Mouse (Mus musculus) myocyte (in vitro differentiated cells): ENCODE data around the gene Myh14.

ENCODE experiments used
- POLR2A ChIP-seq: IDR thresholded peaks from one replicate; pipeline ENCODE4 v1.6.1; 2011; ENCODE audit warnings: low read depth, mild to moderate bottlenecking, control low read depth, moderate library complexity; ENCODE audit not compliant: insufficient read length
- USF1 ChIP-seq: IDR thresholded peaks from one replicate; pipeline ENCODE4 v1.6.1; 2011; ENCODE audit warnings: low read depth, mild to moderate bottlenecking, control low read depth, moderate library complexity

GRCm38 (mm10) chr7:44624543-44624826 is 46.2 kb downstream of the Myh14 start:
- TF ChIP-seq POLR2A (no peak), USF1 (no peak)
